Mouse (Mus musculus) heart, postnatal 4 days (tissue): ENCODE results near the gene Sulf2. TPM values are rescaled to one million over a fixed set of nuclear protein-coding genes. Genes with fewer than 3 reads are reported as not detected.
"Not testable (repeated sequence)": the region's sequence is repeated elsewhere in the genome, so short reads cannot be mapped to it uniquely, and the experiment has no call there.

Experiments used
- DNase-seq: peaks from one replicate; pipeline ENCODE4 v3.0.0; 2021
- total RNA-seq, 2 experiments: library from RNA; stranded (reverse); gene quantifications; 2 replicates each; pipeline ENCODE4 v1.2.3; 2021

Sulf2 gene
- 100 to 1,000 TPM; 124 to 129 TPM for total RNA-seq

GRCm38 (mm10) chr2:166155454-166155815 lies at the start of gene Sulf2:
Sulf2 (minus strand) TSS chr2:166155663.
- peak; percentile 87 for DNase-seq

GRCm38 (mm10) chr2:166204174-166204573 lies 48.7 kb upstream of the Sulf2 start:
- DNase-seq: no peak

- DNase-seq: peak; percentile 45
Observed at GRCm38 (mm10) chr2:166203647-166204046, 48.2 kb upstream of the Sulf2 start.

- peak; percentile 19 for DNase-seq
Observed at GRCm38 (mm10) chr2:166197964-166198363, 42.5 kb upstream of the Sulf2 start.

GRCm38 (mm10) chr2:166197064-166197463 lies 41.6 kb upstream of the Sulf2 start:
- peak; percentile 57 for DNase-seq

GRCm38 (mm10) chr2:166196080-166196786 lies 40.8 kb upstream of the Sulf2 start:
- DNase-seq: peak; percentile 60

GRCm38 (mm10) chr2:166195041-166195440 lies 39.6 kb upstream of the Sulf2 start:
- no peak for DNase-seq

- no peak for DNase-seq
Observed at GRCm38 (mm10) chr2:166194112-166194758, 38.8 kb upstream of the Sulf2 start.

- DNase-seq: no peak
Observed at GRCm38 (mm10) chr2:166193509-166193908, 38.0 kb upstream of the Sulf2 start.

GRCm38 (mm10) chr2:166190816-166191215 lies 35.4 kb upstream of the Sulf2 start:
- no peak for DNase-seq

GRCm38 (mm10) chr2:166189191-166189590 lies 33.7 kb upstream of the Sulf2 start:
- DNase-seq: no peak

- not testable (repeated sequence) for DNase-seq
Observed at GRCm38 (mm10) chr2:166187874-166188453, 32.5 kb upstream of the Sulf2 start.

- DNase-seq: not testable (repeated sequence)
Observed at GRCm38 (mm10) chr2:166187319-166187718, 31.9 kb upstream of the Sulf2 start.

GRCm38 (mm10) chr2:166186244-166186948 lies 30.9 kb upstream of the Sulf2 start:
- no peak for DNase-seq

- DNase-seq: no peak
Observed at GRCm38 (mm10) chr2:166185768-166186167, 30.3 kb upstream of the Sulf2 start.

- DNase-seq: no peak
Observed at GRCm38 (mm10) chr2:166184417-166184816, 29.0 kb upstream of the Sulf2 start.

GRCm38 (mm10) chr2:166182009-166182685 lies 26.7 kb upstream of the Sulf2 start:
- DNase-seq: no peak

GRCm38 (mm10) chr2:166180744-166181508 lies 25.5 kb upstream of the Sulf2 start:
- DNase-seq: peak; percentile 83

- no peak for DNase-seq
Observed at GRCm38 (mm10) chr2:166180136-166180649, 24.7 kb upstream of the Sulf2 start.

- peak; percentile 32 for DNase-seq
Observed at GRCm38 (mm10) chr2:166179457-166180101, 24.1 kb upstream of the Sulf2 start.
